Mouse (Mus musculus) forebrain, embryonic 14.5 days (tissue): ENCODE data around the gene Papss1. TPM values are rescaled to one million over a fixed set of nuclear protein-coding genes. Genes with fewer than 3 reads are reported as not detected.

Source experiments
- ATAC-seq: fragments of 200-750 bp; cut with Nextera tagmentation; 2 replicates; pipeline ENCODE4 v1.8.0; 2017; ENCODE audit warnings: mild to moderate bottlenecking, moderate library complexity
- DNase-seq: peaks from one replicate; pipeline ENCODE4 v3.0.0-alpha.2; 2015; ENCODE audit warnings: low spot score
- H3K27ac ChIP-seq: fragments of 300-500 bp; sonication (generic); 2 replicates; pipeline ENCODE4 v1.5.1; 2014; ENCODE audit warnings: low read depth, mild to moderate bottlenecking, control low read depth, low read length, moderate library complexity
- H3K27me3 ChIP-seq: fragments of 300-500 bp; sonication (generic); replicated peaks from 2 replicates; pipeline ENCODE4 v1.6.1; 2014; ENCODE audit warnings: low read length, control low read depth, mixed read lengths; ENCODE audit not compliant: control insufficient read depth, insufficient read depth
- H3K36me3 ChIP-seq: fragments of 300-500 bp; sonication (generic); 2 replicates; pipeline ENCODE4 v1.6.1; 2014; ENCODE audit warnings: low read length, control low read depth; ENCODE audit not compliant: control insufficient read depth, insufficient read depth
- H3K4me1 ChIP-seq: fragments of 300-500 bp; sonication (generic); 2 replicates; pipeline ENCODE4 v1.6.1; 2014; ENCODE audit warnings: antibody characterized with exemption, low read length, control low read depth; ENCODE audit not compliant: control insufficient read depth, insufficient read depth
- H3K4me2 ChIP-seq: fragments of 300-500 bp; sonication (generic); 2 replicates; pipeline ENCODE4 v1.6.1; 2014; ENCODE audit warnings: mild to moderate bottlenecking, control low read depth, low read length
- H3K4me3 ChIP-seq: fragments of 300-500 bp; sonication (generic); 2 replicates; pipeline ENCODE4 v1.5.1; 2014; ENCODE audit warnings: low read depth, low read length, control low read depth
- H3K9ac ChIP-seq: fragments of 300-500 bp; sonication (generic); 2 replicates; pipeline ENCODE4 v1.6.1; 2014; ENCODE audit warnings: mild to moderate bottlenecking, low read length, control low read depth, moderate library complexity
- H3K9me3 ChIP-seq: fragments of 300-500 bp; sonication (generic); replicated peaks from 2 replicates; pipeline ENCODE4 v1.6.1; 2016; ENCODE audit warnings: low read length, control low read depth, mixed read lengths; ENCODE audit not compliant: control insufficient read depth
- WGBS: fragments of 180-500 bp; shearing (Covaris S2); extraction: QIAGEN DNeasy Blood & Tissue Kit; methylation state at CpG from one replicate; pipeline ENCODE4 v1.1.7; 2014; 5-methylcytosine and 5-hydroxymethylcytosine counted together
- polyA plus RNA-seq: library from polyadenylated mRNA; unstranded; fragments of >200 nt; fragmentation: Nextera tagmentation; extraction: Ambion mirVana; gene quantifications from 2 replicates; pipeline ENCODE4 v1.2.1, GENCODE M21; 2014

Papss1 gene
- polyA plus RNA-seq, 1 experiment from 2014 or later, result 129 TPM

- DNase-seq (no peak), ATAC-seq (no peak)
- no peaks in the 10 kb centered on the region for H3K27me3 ChIP-seq
- 91% methylated on average over 3 of the region's 3 CpGs for WGBS
- H3K27ac ChIP-seq, result no peak overlapping the region
- no peaks in the 10 kb centered on the region for H3K9me3 ChIP-seq
- H3K4me3 ChIP-seq, result no peak overlapping the region
- no peaks in the 10 kb centered on the region for H3K4me1 ChIP-seq
- H3K9ac ChIP-seq, result no peak overlapping the region
- H3K4me2 ChIP-seq, result no peak overlapping the region
- H3K36me3 ChIP-seq, result 0 out of 2 replicates have a peak, but pooled peaks cover 7% of the 10 kb centered on the region
Observed at GRCm38 (mm10) chr3:131573555-131573954, 9.0 kb downstream of the Papss1 start.

- no peak overlapping the region for H3K9ac ChIP-seq
- WGBS, result 87% methylated on average over 7 of the region's 7 CpGs
- peaks cover 41% of the 10 kb centered on the region for H3K36me3 ChIP-seq
- H3K9me3 ChIP-seq, result no peaks in the 10 kb centered on the region
- ATAC-seq (no peak), DNase-seq (no peak)
- no peaks in the 10 kb centered on the region for H3K27me3 ChIP-seq
- no peak overlapping the region for H3K27ac ChIP-seq
- H3K4me1 ChIP-seq, result no peaks in the 10 kb centered on the region
- no peak overlapping the region for H3K4me3 ChIP-seq
- H3K4me2 ChIP-seq, result no peak overlapping the region
Observed at GRCm38 (mm10) chr3:131578434-131579104, 14.0 kb downstream of the Papss1 start.

DNA sequence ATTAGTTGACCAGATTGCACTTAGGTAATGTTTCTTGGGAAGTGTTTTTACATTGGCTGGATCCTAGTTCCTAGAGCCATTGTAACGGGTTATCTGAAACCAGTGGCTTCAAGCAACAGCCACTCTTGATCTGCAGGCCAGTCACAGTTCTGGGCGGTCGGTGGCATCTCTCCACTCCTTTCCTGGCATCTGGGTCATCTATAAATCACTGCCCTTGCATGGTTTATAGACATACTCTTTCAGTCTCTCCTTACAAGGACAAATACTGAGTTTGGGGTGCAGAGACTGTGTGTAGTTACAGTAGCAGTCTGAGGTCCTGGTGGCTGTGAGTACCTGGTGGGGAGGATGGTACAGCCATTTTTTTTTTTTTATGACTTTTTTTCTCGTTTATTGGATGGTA is 15.5 kb downstream of the Papss1 start:
- H3K4me2 ChIP-seq, result no peak overlapping the region
- H3K4me3 ChIP-seq, result no peak overlapping the region
- H3K9me3 ChIP-seq, result no peaks in the 10 kb centered on the region
- H3K27me3 ChIP-seq, result no peaks in the 10 kb centered on the region
- WGBS, result 95% methylated on average over 4 of the region's 4 CpGs
- ATAC-seq, result no peak
- no peak for DNase-seq
- no peak overlapping the region for H3K27ac ChIP-seq
- H3K9ac ChIP-seq, result no peak overlapping the region
- no peaks in the 10 kb centered on the region for H3K4me1 ChIP-seq
- H3K36me3 ChIP-seq, result peaks cover 56% of the 10 kb centered on the region

DNA sequence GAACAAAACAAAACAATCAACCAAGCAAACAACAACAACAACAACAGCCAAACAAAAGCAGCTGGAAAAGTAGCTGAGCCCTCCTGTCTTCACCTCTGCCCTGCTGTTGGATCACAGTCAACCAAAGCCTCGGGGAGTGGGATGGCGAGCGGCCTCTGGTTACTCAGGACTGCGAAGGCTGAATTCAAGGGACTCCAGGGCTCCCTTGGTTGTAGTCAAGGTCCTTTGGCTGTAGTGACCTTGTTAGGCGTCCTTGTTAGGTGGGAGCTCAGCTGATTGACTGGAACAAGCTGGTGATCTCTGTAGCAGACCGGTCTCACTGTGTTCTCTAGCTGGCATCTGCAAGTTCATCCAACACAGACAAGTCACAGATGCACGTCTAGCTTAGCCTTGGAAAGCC is 16.5 kb downstream of the Papss1 start:
- Histone ChIP-seq H3K4me1 (no peaks in the 10 kb centered on the region), H3K4me2 (no peak overlapping the region), H3K9me3 (no peaks in the 10 kb centered on the region), H3K27ac (no peak overlapping the region), H3K36me3 (peaks cover 66% of the 10 kb centered on the region), H3K27me3 (no peaks in the 10 kb centered on the region), H3K9ac (no peak overlapping the region), H3K4me3 (no peak overlapping the region)
- WGBS, result 91% methylated on average over 7 of the region's 7 CpGs
- DNase-seq, result no peak
- no peak for ATAC-seq

- Histone ChIP-seq H3K9ac (no peak overlapping the region), H3K4me1 (no peaks in the 10 kb centered on the region), H3K4me2 (no peak overlapping the region), H3K27ac (no peak overlapping the region), H3K27me3 (no peaks in the 10 kb centered on the region), H3K36me3 (peaks cover 85% of the 10 kb centered on the region), H3K4me3 (no peak overlapping the region), H3K9me3 (no peaks in the 10 kb centered on the region)
- DNase-seq (no peak), ATAC-seq (no peak)
- 95% methylated on average over 3 of the region's 3 CpGs for WGBS
Observed at GRCm38 (mm10) chr3:131586818-131587217, 22.2 kb downstream of the Papss1 start.

DNA sequence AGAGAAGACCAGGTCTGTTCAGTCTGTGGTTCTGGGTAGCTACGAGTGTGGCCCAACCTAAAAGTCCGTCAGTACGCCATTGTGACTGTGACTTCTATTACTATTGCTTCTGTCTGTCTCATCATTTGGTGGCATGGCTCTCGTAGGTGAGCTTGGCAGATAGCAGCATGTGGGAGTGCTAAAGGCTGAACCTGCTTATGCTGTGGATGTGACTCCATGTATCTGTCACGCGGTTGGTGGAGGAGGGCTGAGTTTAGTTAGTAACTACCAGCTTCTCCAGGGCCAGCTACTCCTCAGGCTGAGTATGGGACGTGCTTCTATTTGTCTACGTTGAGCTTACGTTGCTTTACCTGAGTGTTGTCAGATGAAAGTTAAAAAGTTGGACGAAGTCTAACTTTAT is 23.4 kb downstream of the Papss1 start:
- Histone ChIP-seq H3K27ac (no peak overlapping the region), H3K9ac (no peak overlapping the region), H3K27me3 (no peaks in the 10 kb centered on the region), H3K4me1 (no peaks in the 10 kb centered on the region), H3K36me3 (peaks cover 74% of the 10 kb centered on the region), H3K9me3 (no peaks in the 10 kb centered on the region), H3K4me3 (no peak overlapping the region), H3K4me2 (no peak overlapping the region)
- WGBS, result 96% methylated on average over 10 of the region's 10 CpGs
- no peak for DNase-seq
- ATAC-seq, result no peak

DNA sequence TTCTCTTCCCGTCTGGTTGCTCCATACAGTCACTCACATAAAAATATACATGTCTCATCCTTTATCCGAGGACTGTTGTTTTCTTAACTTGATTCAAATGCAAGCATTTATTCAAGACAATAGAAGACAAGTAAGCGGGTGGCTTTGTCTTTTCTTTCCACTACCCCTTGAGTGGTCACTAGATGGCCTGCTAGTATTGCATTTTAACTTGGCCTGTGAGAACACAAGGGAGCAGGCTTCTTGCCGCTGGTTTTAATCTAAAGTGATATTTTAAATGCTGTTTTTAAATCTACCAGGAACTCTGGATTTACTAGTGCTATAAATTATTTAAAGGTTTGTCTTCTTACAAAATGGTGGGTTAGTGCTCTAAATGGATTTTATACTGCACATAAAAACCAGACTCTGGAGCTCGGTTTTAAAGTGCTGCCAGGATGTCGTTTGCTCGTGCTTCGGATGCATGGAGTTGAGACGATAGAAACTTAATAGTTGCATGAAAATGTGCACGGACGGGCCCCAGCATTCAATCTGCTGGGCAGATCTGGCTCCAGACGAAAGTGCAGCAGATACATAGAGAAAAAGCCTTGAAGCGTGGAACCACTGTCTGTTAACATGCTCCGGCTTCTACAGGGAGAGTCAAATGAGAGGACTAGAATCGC is 28.7 kb downstream of the Papss1 start:
- ATAC-seq (no peak), DNase-seq (no peak)
- Histone ChIP-seq H3K9me3 (no peaks in the 10 kb centered on the region), H3K27ac (no peak overlapping the region), H3K36me3 (peaks cover 34% of the 10 kb centered on the region), H3K4me3 (no peak overlapping the region), H3K4me1 (no peaks in the 10 kb centered on the region), H3K9ac (no peak overlapping the region), H3K27me3 (no peaks in the 10 kb centered on the region), H3K4me2 (no peak overlapping the region)
- WGBS, result 88% methylated on average over 15 of the region's 15 CpGs

- ATAC-seq (no peak), DNase-seq (no peak)
Observed at GRCm38 (mm10) chr3:131594361-131594760, 29.8 kb downstream of the Papss1 start.

DNA sequence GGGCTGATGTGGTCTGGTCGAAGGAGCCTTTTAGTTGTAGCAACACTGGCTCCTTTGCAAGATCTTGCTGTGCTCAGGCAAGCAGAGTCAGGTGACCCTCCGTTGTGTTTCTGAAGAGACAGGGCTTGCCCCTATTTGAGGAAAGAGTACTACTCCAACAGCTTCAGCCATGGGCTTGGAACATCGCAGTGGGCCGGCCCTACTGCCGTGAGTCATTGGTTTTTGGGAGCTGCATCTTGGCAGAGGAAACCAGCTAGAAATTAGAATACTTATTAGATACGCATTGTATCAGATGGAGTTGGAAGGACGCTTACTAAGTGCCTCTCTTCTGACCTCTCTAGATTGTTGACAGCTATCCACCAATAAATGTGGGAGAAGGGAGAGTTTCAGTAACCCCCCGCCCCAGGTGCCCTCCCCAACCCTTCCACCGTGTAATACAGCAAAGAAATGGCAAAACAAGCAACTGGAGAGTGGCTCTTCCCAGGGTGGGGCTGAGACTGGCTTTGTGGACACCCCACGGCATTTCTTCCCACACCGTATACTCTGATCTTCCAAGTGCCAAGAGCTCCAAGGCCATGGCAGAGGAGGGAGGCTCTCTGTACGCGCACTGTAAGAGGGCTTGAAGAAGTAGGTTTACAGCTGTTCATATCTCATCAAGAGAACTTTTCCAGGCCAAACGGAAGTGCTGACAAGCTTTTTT is 31.1 kb downstream of the Papss1 start:
- H3K36me3 ChIP-seq, result peaks cover 23% of the 10 kb centered on the region; the same call in 1 of the 2 replicates
- no peaks in the 10 kb centered on the region for H3K9me3 ChIP-seq
- H3K4me2 ChIP-seq, result no peak overlapping the region
- no peak for DNase-seq
- no peak for ATAC-seq
- 93% methylated on average over 14 of the region's 14 CpGs for WGBS
- no peak overlapping the region for H3K9ac ChIP-seq
- no peak overlapping the region for H3K4me3 ChIP-seq
- no peak overlapping the region for H3K27ac ChIP-seq
- H3K27me3 ChIP-seq, result no peaks in the 10 kb centered on the region
- H3K4me1 ChIP-seq, result no peaks in the 10 kb centered on the region

More at GRCm38 (mm10) chr3:131594361-131594760, 29.8 kb downstream of the Papss1 start:
- no peaks in the 10 kb centered on the region for H3K9me3 ChIP-seq
- no peak overlapping the region for H3K4me2 ChIP-seq
- H3K27me3 ChIP-seq, result no peaks in the 10 kb centered on the region
- WGBS, result 96% methylated on average over 11 of the region's 11 CpGs
- H3K27ac ChIP-seq, result no peak overlapping the region
- H3K36me3 ChIP-seq, result peaks cover 27% of the 10 kb centered on the region
- H3K9ac ChIP-seq, result no peak overlapping the region
- H3K4me1 ChIP-seq, result no peaks in the 10 kb centered on the region
- H3K4me3 ChIP-seq, result no peak overlapping the region
